Mouse (Mus musculus): ENCODE measurements around the gene Nr1h2.

The Nr1h2 gene

DNA sequence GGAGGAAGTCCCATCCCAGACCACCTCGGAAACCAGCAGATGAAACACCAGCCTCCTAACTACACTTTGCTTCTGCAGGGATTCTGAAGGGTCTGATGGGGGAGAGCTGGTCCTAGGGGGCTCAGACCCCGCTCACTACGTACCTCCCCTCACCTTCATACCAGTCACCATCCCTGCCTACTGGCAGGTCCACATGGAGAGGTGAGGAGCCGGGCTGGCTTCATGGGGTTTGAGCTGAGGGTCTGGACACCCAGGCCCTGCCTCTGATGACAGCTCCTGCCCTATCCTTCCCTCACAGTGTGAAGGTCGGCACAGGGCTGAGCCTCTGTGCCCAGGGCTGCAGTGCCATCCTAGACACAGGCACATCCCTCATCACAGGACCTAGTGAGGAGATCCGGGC, 31.2 kb upstream of the Nr1h2 start:
- no peak for DNase-seq (ENCODE audit: low spot score)

DNA sequence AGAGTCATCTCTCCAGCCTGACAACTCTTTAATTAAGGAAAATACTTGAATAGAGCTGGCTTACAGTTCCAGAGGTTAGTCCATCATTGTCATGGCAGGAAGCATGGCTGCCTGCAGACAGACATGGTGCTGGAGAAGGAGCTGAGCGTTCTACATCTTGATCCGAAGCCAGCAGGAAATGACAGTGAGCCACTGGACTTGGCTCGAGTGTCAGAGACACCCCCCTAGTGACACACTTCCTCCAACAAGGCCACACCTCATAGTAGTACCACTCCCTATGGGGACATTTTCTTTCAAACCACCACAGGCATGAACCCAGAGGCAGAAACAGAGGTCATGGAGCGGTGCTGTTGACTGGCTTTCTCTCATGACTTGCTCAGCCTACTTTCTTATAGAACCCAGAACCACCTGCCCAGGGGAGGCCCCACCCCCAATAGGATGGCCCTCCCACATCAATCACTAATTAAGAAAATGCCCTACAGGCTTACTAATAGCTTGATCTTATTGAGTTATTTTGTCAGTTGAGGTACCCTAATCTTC, 30.6 kb upstream of the Nr1h2 start:
- no peak for DNase-seq (ENCODE audit: low spot score)

DNA sequence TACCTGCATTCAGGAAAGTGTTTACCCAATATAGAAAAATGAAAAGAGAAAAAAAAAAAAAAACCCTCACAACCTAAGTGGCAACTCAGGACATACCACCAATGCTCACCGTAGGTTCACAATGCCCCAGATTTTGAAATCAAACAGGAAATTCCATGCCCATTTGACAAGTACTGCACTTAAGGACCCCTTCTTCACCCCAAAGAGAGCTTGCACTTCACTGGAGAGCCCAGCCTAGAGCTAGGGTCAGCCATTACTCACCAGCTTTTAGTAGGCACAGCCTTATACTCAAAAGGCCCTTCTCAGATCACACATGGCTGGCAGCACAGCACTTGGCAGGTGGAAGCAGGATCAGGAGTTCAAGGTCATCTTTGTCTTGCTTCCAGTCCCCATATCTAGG, 29.4 kb upstream of the Nr1h2 start:
- DNase-seq (ENCODE audit: low spot score): no peak

DNA sequence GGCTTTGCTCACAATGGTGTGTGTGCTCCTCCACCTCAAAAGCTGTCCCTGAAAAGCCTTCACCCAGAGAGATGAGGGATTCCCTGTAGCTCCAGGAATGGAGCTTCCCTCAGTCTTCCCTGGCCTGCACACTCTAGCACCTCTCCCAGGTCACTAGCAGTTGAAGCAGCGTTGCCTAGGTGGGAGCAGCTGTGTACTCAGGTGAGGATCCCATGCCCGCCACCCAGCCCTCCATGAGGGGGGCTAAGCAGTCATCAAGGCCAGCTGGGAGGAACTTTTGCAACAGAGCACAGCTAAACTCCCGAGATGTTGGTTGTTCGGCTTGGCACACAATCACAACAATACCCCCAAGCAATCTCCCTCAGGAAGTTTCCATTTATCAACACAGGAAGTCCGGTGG, 29.0 kb upstream of the Nr1h2 start:
- no peak for DNase-seq (ENCODE audit: low spot score)

DNA sequence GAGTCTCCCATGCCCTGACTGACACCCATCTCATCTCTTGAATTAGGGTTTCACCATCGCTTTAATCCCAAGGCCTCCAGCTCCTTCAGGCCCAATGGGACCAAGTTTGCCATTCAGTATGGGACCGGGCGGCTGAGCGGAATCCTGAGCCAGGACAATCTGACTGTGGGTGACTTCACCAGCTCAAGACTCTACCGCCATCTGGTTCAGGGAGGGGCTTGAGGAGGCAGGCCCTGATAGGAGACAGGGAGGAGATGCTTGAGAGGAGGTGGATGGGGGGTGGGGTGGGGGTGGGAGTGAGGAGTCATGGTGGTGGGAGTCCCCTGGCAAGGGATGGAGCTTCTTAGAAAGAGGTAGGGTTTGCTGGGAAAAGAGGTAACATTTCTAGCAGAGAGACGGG, 27.9 kb upstream of the Nr1h2 start:
- no peak for DNase-seq (ENCODE audit: low spot score)

DNA sequence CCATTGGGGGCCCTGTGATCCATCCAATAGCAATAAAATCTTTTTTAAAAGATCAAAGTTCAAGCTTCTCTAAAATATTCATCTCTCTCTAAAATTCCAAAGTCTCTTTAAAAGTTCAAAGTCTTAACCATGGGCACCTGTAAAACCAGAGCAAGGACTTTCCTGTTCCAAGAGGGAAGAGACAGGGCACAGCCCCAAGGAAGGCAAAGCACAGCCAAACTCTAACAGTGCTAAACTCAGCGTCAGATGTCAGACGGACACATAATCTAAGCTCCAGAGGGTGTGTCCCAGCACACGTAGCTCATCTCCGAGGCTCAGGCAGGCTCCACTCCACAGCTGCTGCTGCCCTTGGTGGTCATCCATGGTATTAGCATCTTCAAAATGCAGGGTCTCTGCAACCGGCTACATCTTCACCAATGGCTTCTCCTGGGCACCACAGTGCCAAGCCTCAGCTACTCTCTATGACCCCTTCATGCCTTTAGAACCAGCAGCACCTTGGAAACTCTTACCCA, 22.6 kb upstream of the Nr1h2 start:
- DNase-seq (ENCODE audit: low spot score): no peak

DNA sequence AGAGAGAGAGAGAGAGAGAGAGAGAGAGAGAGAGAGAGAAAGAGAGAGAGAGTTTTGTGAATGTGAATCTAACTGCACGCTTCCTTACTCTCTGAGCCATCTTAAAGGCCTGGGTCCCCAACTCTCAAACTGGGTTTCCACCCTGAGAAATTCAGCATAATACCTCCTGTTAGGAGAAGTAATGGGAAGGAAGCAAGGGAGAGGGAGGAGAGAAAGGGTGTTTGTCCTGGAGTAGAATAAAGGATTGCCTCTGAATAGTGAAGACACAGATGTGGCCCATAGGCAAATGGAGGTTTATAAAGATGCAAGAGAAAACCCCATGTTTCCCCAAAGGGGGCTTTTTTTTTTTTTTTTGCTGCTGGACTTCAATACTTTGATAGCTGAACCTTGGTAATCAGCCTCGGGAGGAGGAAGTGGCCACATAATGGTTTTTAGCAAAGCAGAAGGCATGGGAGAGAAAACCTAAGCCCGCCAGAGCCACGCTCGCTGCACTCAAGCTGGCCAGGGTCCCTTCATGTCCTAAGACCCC, 19.3 kb upstream of the Nr1h2 start:
- no peak for DNase-seq (ENCODE audit: low spot score)

DNA sequence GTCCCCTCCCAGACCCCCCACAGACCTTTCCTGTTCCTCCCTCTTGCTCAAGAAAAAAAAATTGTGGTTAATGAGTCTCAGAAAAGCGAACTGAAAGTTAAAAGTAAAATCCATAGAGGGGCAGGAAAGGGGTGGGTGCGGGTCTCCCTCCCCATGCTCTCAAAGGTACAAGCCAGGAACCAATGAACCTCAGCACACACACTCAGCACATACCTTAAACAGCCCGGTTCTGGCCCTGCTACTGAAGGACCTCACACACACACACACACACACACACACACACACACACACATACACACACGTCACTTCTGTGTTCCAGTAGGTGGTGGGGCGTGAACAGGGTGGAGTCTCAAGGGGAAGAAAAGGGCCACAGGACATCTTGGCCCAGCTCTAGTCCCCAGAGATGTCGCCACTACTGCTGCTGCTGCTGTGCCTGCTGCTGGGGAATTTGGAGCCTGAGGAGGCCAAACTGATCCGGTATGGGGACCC, 18.5 kb upstream of the Nr1h2 start, which contains the start of gene Napsa:
TSS of gene Napsa (plus strand) at position 168 of the 489 bp plus-strand sequence.
- DNase-seq (ENCODE audit: low spot score): no peak

DNA sequence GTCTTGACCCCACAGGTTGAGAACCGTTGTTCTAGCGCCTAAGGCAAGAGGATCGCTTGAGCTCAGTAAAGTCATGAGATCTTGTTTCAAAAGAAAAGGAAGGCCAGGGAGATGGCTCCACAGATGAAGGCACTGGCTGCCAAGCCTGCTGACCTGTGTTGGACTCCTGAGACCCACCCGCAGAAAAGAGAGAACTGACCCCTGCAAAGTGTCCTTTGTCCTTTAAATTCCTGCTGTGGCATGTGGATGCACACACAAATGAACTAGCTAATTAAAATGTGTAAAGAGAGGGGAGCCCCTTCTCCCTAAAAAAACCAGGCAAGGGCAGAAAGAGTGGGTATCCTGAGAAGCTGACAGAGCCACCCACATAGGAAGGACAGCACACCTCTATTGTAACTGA, 18.1 kb upstream of the Nr1h2 start:
- no peak for DNase-seq (ENCODE audit: low spot score)

DNA sequence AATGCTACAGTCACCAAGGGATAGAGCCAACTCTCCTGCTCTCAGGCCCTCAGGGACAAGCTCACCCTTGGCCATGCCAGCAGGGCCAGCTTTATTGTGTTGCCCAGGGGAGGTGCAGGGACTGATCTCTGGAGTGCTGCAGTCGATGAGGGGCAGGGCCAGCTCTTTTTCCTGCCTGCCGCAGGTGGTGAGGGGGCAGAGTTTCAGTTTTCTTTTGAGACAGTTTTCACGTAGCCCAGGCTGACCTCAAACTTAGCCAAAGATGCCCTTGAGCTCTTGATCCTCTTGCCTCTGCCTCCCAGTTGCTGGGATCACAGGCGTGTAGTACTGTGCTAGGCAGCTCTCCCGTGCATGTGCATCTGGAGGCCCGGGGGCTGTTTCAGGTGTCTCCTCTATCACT, 17.2 kb upstream of the Nr1h2 start:
- DNase-seq (ENCODE audit: low spot score): no peak

DNA sequence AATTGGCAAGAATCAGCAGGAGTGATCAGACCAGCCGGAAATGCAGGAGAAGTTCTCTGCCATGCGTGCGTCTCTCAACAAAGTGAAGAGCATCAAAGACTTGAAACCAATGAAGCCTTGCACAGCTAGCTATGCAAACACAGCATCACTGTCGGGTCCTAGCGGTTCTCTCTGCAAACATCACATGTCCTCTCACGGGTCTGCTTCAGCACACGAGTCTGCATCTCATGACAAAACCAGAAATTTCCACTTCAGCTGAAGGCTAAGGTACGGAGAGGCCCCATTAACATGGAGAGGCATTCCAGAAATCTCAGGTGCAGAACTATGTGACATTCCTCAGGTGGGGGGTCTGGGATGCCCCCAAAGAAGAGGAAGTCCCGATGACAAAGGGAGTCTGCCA, 15.1 kb upstream of the Nr1h2 start:
- no peak for DNase-seq (ENCODE audit: low spot score)

DNA sequence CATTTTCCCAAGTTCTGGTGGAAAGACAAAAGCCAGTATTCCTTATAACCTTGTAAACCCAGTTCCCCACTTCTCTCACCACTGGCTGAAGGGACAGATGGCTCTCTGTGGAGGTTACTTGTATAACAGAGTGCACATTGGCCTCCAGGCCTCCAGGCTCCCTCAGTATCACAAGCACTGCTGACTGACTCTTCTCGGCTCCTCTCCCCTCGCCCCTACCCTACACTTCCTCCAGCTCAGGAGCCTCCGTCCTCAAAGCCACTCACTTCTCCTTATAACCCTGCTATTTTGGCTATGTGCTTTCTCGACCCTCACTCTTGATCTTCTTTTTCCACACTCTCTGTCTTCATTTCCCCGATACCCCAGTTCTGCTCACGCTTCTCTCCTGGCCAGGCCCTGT, 11.7 kb upstream of the Nr1h2 start:
- DNase-seq (ENCODE audit: low spot score): no peak

DNA sequence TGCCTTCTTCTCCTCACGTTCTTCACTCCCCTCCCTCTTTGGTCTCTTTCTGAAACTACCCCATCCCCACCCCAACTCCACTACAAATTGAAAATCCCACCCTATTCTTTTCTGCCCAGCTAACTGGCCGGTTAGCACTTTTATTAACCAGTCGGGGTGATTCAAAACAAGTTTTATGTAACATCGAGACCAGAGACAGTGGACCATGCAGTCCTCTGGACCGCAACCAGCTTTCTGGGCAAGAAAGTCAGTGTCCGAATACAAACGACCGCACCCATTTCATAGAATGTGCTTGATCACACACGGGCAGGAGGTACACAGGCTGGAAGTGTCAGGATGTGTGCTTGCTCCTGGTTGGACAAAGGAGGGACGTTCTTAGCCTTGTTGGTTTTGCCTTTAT, 10.7 kb upstream of the Nr1h2 start:
- no peak for DNase-seq (ENCODE audit: low spot score)

DNA sequence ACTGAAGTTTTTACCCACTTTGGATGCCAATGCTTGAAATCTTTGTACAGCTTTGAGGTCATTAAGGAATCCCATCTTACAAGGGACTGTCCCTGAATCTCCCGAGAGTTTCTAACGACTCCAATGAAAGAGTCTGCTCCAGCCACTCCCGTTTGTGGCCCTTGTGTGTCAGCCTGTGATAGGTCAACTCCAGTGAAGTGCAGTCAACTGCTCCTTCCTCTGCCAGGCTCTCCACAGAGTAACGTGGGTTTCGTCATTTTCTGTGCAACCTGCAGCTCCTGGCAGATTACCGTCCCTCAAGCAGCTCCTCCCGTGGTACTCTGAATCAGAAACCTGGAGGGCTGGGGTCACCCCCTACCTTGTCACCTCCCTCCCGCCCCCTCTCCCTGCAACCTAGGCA, 9.5 kb upstream of the Nr1h2 start:
- DNase-seq (ENCODE audit: low spot score): no peak

DNA sequence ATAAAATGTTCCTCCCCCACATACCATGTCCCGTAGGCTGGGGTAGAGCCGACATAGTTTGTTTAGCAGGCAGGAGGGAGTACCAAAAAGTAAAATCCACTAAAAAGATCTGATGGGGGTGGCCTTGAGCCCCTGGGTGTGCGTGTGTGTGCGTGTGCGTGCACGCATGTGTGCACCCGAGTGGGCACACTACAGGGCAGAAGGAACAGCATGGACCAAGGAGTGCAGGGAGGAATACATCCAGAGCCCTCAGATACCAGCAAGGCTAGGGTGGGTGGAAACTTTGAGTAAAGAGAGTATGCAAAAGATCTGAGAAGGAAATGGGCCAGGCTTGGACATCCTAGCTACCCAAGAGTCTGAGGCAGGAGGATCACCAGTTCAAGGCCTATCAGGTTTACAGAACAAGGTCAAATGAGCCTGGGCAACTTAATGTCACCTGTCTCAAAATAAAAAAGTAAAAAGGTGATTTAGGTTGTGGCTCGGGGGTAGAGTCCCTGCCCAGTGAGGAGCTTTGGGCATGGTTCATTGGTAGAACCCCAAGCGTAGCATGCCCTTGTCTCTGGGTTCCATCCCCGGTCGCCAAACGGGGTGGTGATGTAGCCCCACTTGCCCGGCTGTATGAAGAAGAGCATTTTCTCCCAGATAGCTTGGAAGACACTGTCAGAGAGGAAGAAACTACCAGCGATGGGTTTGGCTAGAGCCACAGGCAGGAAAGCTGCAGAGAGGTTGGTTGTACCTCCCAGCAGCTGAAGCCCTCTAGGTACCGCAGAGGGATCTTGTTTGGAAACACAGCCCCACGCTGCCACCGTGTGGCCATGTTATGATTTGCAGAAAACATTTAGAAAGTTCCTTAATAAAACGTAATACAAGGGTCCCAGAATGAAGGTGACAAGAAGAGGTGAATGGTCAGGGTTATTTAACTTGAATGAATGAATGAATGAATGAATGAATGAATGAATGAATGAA, 7.0 kb upstream of the Nr1h2 start:
- peak; percentile 53 for DNase-seq (ENCODE audit: low spot score)

DNA sequence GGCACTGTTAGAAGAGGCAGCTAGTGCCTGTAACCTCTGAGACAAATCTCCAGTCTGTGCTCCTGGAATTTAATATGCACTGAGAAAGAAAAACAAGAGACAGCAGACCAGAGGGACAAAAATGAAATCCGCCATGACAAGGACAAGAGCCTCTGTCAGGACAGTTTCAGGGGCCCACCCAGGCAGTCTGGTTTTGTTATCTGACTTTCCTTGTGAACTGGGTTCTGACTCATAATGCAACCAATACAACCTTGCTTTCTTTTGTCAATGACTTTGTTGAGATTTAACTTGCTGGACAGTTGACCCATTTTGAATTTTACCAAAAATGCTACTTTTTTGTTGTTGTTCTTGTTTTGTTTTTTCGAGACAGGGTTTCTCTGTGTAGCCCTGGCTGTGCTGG, 3.9 kb upstream of the Nr1h2 start:
- DNase-seq (ENCODE audit: low spot score): no peak

DNA sequence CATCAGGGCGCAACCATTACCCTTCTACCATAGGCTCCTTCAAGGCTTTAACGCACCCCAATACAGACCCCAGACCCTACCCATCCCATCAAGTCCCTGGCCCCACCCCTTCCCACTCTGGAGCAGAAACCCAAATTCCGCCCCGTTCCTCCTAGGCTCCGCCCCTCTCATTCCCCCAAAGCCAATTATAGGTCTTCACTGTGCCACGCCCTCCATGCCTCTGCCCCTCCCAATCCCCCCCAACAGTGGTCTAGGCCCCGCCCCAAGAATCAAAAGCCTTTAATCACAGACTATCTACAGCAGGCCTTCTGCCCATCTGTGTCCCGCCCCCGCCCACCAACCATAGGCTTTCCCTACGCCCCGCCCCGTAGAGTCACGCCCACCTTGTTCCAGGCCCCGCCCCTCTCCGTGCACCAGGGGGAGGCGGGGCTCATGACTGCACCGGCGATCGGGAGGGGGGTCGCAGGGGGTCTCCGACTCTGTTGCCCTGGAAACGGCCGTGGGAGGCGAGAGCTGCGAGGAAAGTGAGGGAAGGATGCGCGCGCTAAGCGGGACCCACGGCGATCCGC, 471 bp downstream of the Nr1h2 start:
- peak; percentile 88 for DNase-seq (ENCODE audit: low spot score)

DNA sequence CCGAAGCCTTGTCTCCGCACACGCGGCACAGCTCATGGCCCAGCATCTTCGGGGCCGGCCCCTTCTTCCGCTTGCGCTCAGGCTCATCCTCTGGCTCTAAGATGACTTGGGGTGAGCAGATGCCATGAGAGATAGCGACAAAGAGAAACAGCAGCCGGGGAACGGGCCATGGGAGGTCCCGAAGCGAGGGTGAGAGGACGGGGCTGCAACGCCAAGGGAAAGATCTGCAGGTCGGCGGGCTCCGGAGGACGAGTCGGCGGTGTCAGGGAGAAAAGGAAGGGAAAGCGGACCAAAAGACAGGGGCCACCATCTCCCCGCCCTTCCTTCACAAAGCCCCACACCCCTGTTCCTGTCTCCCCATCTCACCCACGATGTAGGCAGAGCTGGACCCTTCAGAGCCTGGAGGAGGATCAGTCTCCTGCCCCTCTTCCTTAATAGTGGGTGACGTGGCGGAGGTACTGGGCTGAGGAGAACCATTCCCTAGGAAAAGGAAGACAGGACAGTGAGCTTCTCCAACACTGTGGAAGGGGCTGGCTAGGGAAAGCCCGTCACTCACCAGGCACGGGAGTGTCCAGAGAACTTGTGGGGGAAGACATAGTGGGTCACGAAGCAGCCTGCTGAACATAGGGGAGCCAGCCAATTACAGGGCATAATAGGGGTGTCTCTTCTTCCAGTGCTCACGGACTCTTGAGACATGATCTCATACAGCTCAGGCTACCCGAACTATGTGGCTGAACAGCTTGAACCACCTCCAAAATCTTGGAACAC, 1.4 kb downstream of the Nr1h2 start:
- no peak for DNase-seq (ENCODE audit: low spot score)

DNA sequence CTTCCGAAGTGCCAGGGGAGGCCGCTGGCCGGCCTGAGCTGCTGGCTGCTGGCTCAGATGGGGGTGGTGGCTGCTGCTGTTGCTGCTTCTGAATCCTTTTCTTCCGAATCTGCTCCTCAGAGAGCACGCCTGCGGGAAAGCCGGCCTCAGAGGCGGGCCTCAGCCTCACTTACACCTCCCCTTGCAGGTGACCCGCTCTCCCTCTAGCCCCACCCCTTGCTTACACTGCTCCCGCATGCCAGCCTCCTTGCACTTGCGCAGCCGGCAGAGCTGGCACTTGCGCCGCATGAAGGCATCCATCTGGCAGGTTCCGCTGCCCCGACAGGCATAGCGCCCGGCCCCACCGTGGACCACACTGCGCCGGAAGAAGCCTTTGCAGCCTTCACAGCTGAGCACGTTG, 2.0 kb downstream of the Nr1h2 start:
- no peak for DNase-seq (ENCODE audit: low spot score)

DNA sequence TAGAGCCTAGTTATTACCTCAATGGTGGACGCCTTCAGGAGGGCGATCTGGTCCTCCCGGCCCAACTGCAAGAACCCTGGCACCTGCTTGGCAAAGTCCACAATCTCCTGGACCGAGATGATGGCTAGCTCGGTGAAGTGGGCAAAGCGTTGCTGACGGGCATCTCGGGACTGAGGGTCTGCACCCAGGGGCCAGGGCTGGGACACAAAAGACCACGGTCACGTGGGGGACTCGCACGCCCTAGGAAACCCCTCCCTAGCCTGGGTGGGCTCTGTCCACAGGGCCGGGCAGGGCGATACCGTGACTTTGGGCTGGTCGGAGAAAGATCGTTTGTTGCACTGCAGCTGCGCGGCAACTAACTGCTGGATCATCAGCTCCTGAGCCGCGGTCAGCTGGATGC, 2.5 kb downstream of the Nr1h2 start:
- DNase-seq (ENCODE audit: low spot score): no peak

DNA sequence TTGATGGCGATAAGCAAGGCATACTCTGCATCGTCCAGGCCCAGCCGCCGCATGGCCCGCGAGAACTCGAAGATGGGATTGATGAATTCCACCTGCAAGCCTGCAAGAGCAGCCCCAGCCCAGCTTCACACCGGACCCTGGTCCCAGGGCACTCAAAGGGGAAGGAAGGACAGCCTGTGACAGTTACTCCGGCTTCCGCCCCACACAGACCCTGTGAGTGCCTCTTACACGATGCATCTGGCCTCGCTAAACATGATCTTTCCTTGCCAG, 3.4 kb downstream of the Nr1h2 start:
- DNase-seq (ENCODE audit: low spot score): no peak
